Mouse (Mus musculus) ES-E14 (cell line): Measurements from ENCODE around the gene C530008M17Rik. TPM values are rescaled to one million over a fixed set of nuclear protein-coding genes. Genes with fewer than 3 reads are reported as not detected.

Source experiments
- DNase-seq: peaks from one replicate; pipeline ENCODE4 v3.0.0-alpha.2; 2013; ENCODE audit warnings: low read depth, low spot score
- H3K27ac ChIP-seq: 2 replicates; pipeline ENCODE4 v1.5.1; 2012; ENCODE audit warnings: low read depth, mild to moderate bottlenecking, low read length, moderate library complexity, mixed read lengths; ENCODE audit not compliant: poor library complexity, insufficient read depth, severe bottlenecking
- H3K36me3 ChIP-seq: 2 replicates; pipeline ENCODE4 v1.6.1; 2012; ENCODE audit warnings: mild to moderate bottlenecking, low read length, moderate library complexity, mixed read lengths; ENCODE audit not compliant: control insufficient read depth, poor library complexity, insufficient read depth, severe bottlenecking
- H3K4me1 ChIP-seq, 2 experiments: fragments of 150-350 bp in 1 of 2; sonication (generic) in 1 of 2; 2 replicates each; pipeline ENCODE4 v1.6.1; 2012; ENCODE audit warnings: low read length in 2 of 2, mild to moderate bottlenecking in 1 of 2, mixed read lengths in 1 of 2; ENCODE audit not compliant: control insufficient read depth in 2 of 2, insufficient read depth in 2 of 2, poor library complexity in 1 of 2
- H3K4me3 ChIP-seq, 2 experiments: fragments of 150-350 bp in 1 of 2; sonication (generic) in 1 of 2; 2 replicates each; pipeline ENCODE4 v1.5.1; 2012; ENCODE audit warnings: low read length in 2 of 2, low read depth in 1 of 2, mild to moderate bottlenecking in 1 of 2, mixed read lengths in 1 of 2; ENCODE audit not compliant: insufficient read depth in 1 of 2, poor library complexity in 1 of 2, severe bottlenecking in 1 of 2
- H3K9ac ChIP-seq: 2 replicates; pipeline ENCODE4 v1.6.1; 2012; ENCODE audit warnings: low read depth, mild to moderate bottlenecking, low read length, mixed read lengths; ENCODE audit not compliant: poor library complexity, insufficient read depth, severe bottlenecking
- H3K9me3 ChIP-seq: fragments of 150-350 bp; sonication (generic); 2 replicates; pipeline ENCODE4 v1.6.1; 2012; ENCODE audit warnings: low read depth, mild to moderate bottlenecking, low read length; ENCODE audit not compliant: control insufficient read depth, insufficient read depth
- CHD2 ChIP-seq: IDR thresholded peaks from 2 replicates; pipeline ENCODE4 v1.6.1; 2014; ENCODE audit warnings: mild to moderate bottlenecking, low read depth, low read length, inconsistent platforms
- HCFC1 ChIP-seq: IDR thresholded peaks from 2 replicates; pipeline ENCODE4 v1.6.1; 2012; ENCODE audit warnings: low read length, inconsistent platforms, borderline replicate concordance; ENCODE audit not compliant: insufficient read depth
- MAFK ChIP-seq: IDR thresholded peaks from 2 replicates; pipeline ENCODE4 v1.6.1; 2014; ENCODE audit warnings: mild to moderate bottlenecking, low read depth, low read length, inconsistent platforms; ENCODE audit not compliant: insufficient read depth
- ZC3H11A ChIP-seq: IDR thresholded peaks from 2 replicates; pipeline ENCODE4 v1.6.1; 2012; ENCODE audit warnings: low read depth, mild to moderate bottlenecking, inconsistent platforms, low read length, borderline replicate concordance
- ZNF384 ChIP-seq: IDR thresholded peaks from 2 replicates; pipeline ENCODE4 v1.6.1; 2012; ENCODE audit warnings: low read depth, low read length, inconsistent platforms
- in situ Hi-C, 2 experiments: fragments of 600-800 bp; cut with MboI; formaldehyde crosslinking; loops; one replicate each; pipeline ENCODE4 v1.15.1; 2025; ENCODE audit warnings: low sequenced_read_pairs in 2 of 2, inconsistent platforms in 1 of 2; ENCODE audit not compliant: unreplicated experiment in 2 of 2
- total RNA-seq: library from RNA; depleted of rRNA; stranded (reverse); fragments of 300-350 nt; gene quantifications from 2 replicates; pipeline ENCODE4 v1.2.3, GENCODE M21; 2012

Gene C530008M17Rik
- total RNA-seq, 1 experiment = 1.1 TPM

DNA sequence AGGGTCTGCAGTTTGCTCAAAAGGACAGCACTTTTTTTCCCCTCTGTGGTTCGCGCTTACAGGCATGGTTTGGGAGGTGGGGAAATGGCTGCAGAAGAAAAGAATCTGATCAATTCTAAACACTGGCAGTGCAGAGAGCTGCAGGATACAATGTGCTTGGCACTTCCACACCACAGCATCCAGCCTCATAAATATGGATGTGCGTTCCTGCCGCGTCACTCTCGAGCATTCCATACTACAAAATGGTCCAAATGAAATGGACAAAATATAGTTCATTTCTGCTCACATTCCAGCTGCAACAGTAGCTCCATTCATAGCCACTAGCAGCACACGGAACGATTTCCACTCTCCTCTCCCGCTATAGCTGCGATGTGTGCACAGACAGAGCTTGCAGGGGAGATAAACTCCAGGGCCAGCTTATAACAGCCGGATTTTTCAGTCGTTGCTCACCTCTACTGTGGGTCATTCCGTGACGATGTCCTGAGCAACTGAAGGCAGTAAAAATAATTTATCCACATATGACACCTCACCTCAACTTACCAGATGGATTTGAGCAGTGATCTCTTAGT lies 188.4 kb downstream of the C530008M17Rik start:
- peaks cover 0 to 2% of the 10 kb centered on the region in 2 experiments; a peak in 1 of 4 replicates for H3K4me1 ChIP-seq
- no peak for DNase-seq
- H3K9me3 ChIP-seq = no peaks in the 10 kb centered on the region
- no peak overlapping the region for H3K27ac ChIP-seq
- H3K36me3 ChIP-seq = no peaks in the 10 kb centered on the region
- no peak overlapping the region for H3K9ac ChIP-seq
- no peak overlapping the region for H3K4me3 ChIP-seq
- TF ChIP-seq ZNF384 (no peak), CHD2 (no peak), HCFC1 (no peak), ZC3H11A (no peak), MAFK (no peak)
- in situ Hi-C loops = no loop called here

GRCm38 (mm10) chr5:76847106-76847505 lies 190.8 kb downstream of the C530008M17Rik start:
- H3K9ac ChIP-seq = no peak overlapping the region
- no peaks in the 10 kb centered on the region for H3K36me3 ChIP-seq
- no peak for DNase-seq
- no peak overlapping the region for H3K4me3 ChIP-seq
- H3K4me1 ChIP-seq = peaks cover 2 to 5% of the 10 kb centered on the region in 2 experiments; a peak in 1 of 4 replicates
- H3K27ac ChIP-seq = no peak overlapping the region
- H3K9me3 ChIP-seq = no peaks in the 10 kb centered on the region
- TF ChIP-seq HCFC1 (no peak), MAFK (no peak), CHD2 (no peak), ZC3H11A (no peak), ZNF384 (no peak)
- in situ Hi-C loops = no loop called here

GRCm38 (mm10) chr5:76851316-76851715 lies 195.0 kb downstream of the C530008M17Rik start:
- Histone ChIP-seq H3K9me3 (no peaks in the 10 kb centered on the region), H3K36me3 (no peaks in the 10 kb centered on the region), H3K9ac (no peak overlapping the region), H3K4me1 (peaks cover 4 to 12% of the 10 kb centered on the region in 2 experiments; a peak in 2 of 4 replicates), H3K27ac (no peak overlapping the region), H3K4me3 (no peak overlapping the region)
- no peak for DNase-seq
- TF ChIP-seq HCFC1 (no peak), CHD2 (no peak), ZNF384 (no peak), ZC3H11A (no peak), MAFK (no peak)
- in situ Hi-C loops = no loop called here

DNA sequence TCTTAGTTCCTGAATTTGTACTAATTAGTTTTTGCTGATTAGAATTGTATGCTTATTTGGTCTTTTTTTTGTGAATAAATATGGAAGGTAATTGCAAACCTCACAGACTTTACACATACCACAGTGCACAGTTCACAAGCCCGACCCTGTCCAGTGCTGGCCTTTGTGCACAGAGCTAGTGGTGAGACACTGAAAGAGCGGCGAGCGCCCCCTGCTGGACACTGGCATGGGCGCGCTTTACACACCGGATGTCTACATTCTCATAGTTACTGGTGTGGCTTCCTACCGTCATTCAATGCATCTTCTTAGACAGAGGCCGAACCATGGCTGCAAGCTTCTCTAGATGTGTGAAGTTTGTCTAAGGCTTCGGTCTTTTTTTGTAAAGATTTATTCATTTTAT lies 197.2 kb downstream of the C530008M17Rik start:
- TF ChIP-seq ZC3H11A = peak; percentile 72; the same call in 1 of the 2 replicates
- TF ChIP-seq HCFC1 = no peak
- 0 out of 2 replicates have a peak, but pooled peaks have one; percentile 29 for TF ChIP-seq CHD2
- TF ChIP-seq MAFK = no peak
- Histone ChIP-seq H3K4me1 (peaks cover 2 to 16% of the 10 kb centered on the region in 2 experiments; a peak in 2 of 4 replicates), H3K36me3 (no peaks in the 10 kb centered on the region), H3K4me3 (no peak overlapping the region), H3K9me3 (no peaks in the 10 kb centered on the region), H3K27ac (no peak overlapping the region), H3K9ac (no peak overlapping the region)
- in situ Hi-C loops = no loop called here
- peak; percentile 74 for DNase-seq
